In genomic region chr6:134504866-134505265, GRCm38 (mm10) we compare ENCODE assay signal across 15 mouse cellular contexts.
A peak's percentile ranks its signal among the peaks of the same experiment; 100 is the strongest.
DNase-seq lines count a peak whose midpoint lies in the region; ATAC-seq and TF ChIP-seq lines count a peak whose summit lies in the region.
"Had no signal": no experiment of that assay in that cellular context is flagged by ENCODE, and none has a peak within 500 bp of the region (broad histone marks: within the 10 kb centered on the region; RNA-seq: fewer than 3 reads in every experiment).

No protein-coding gene starts in this region.

- H3K4me3 ChIP-seq in heart, postnatal 0 days (ENCODE audit: low read depth, low read length): no peak overlapping the region
- H3K4me3 ChIP-seq in liver, embryonic 13.5 days (replicated peaks): no peak overlapping the region
- H3K4me3 ChIP-seq: gastrocnemius, adult 2 months; hindbrain, embryonic 13.5 days; lung, embryonic 15.5 days had no signal

- no peaks in the 10 kb centered on the region for H3K27me3 ChIP-seq in heart, postnatal 0 days (ENCODE audit: control insufficient read depth, insufficient read depth, low read length)
- H3K27me3 ChIP-seq in liver, embryonic 13.5 days: no peaks in the 10 kb centered on the region
- H3K27me3 ChIP-seq: hindbrain, embryonic 13.5 days; lung, embryonic 15.5 days had no signal

- peaks cover 25% of the 10 kb centered on the region for H3K36me3 ChIP-seq in heart, postnatal 0 days (replicated peaks; ENCODE audit: control insufficient read depth, insufficient read depth, low read length)
- peaks cover 25% of the 10 kb centered on the region for H3K36me3 ChIP-seq in liver, embryonic 13.5 days

- peaks cover 15% of the 10 kb centered on the region for H3K4me1 ChIP-seq in heart, postnatal 0 days (ENCODE audit: control insufficient read depth, insufficient read depth)
- peaks cover 3% of the 10 kb centered on the region; the same call in 1 of the 2 replicates for H3K4me1 ChIP-seq in liver, embryonic 13.5 days (replicated peaks)

- TF ChIP-seq EP300 in heart, postnatal 0 days (IDR thresholded peaks at IDR 0.05; ENCODE audit: low read depth): no peak

- H3K9ac ChIP-seq in heart, postnatal 0 days (replicated peaks; ENCODE audit: low read depth, low read length): no peak overlapping the region
- no peak overlapping the region for H3K9ac ChIP-seq in liver, embryonic 13.5 days
- H3K9ac ChIP-seq: hindbrain, embryonic 13.5 days; lung, embryonic 15.5 days had no signal

- no peak overlapping the region for H3K27ac ChIP-seq in heart, postnatal 0 days (ENCODE audit: low read depth)
- no peak overlapping the region for H3K27ac ChIP-seq in liver, embryonic 13.5 days
- H3K27ac ChIP-seq: gastrocnemius, adult 2 months; hindbrain, embryonic 13.5 days; kidney, postnatal 0 days; lung, embryonic 15.5 days had no signal

- 21% methylated on average over 4 of the region's 4 CpGs for WGBS in heart, postnatal 0 days
- 57% methylated on average over 4 of the region's 4 CpGs for WGBS in liver, embryonic 13.5 days (ENCODE audit: insufficient replicate concordance)

- no peak for TF ChIP-seq CTCF in heart, postnatal 0 days (IDR thresholded peaks at IDR 0.05; ENCODE audit: low read depth)

- ATAC-seq in heart, postnatal 0 days (ENCODE audit: insufficient read depth, low read depth): peak; percentile 83
- peak; percentile 73 for ATAC-seq in liver, embryonic 13.5 days (ENCODE audit: low read depth)
- no peak for ATAC-seq in megakaryocyte, adult 5-6 weeks (ENCODE audit: poor library complexity, severe bottlenecking)
- ATAC-seq in frontal cortex, adult (ENCODE audit: low TSS enrichment): no peak

- no peaks in the 10 kb centered on the region for H3K9me3 ChIP-seq in heart, postnatal 0 days (replicated peaks; ENCODE audit: control insufficient read depth, low read length)
- H3K9me3 ChIP-seq in liver, embryonic 13.5 days (replicated peaks): no peaks in the 10 kb centered on the region
- H3K9me3 ChIP-seq: hindbrain, embryonic 13.5 days; lung, embryonic 15.5 days had no signal

- H3K4me2 ChIP-seq in heart, postnatal 0 days (ENCODE audit: low read depth, low read length): no peak overlapping the region
- no peak overlapping the region for H3K4me2 ChIP-seq in liver, embryonic 13.5 days
- H3K4me2 ChIP-seq: hindbrain, embryonic 13.5 days; lung, embryonic 15.5 days had no signal

- peak; percentile 30 for DNase-seq in heart, postnatal 0 days (ENCODE audit: low spot score)
- no peak for DNase-seq in heart, postnatal 4 days
- DNase-seq in embryo, embryonic 10.5 days (ENCODE audit: low spot score): peak; percentile 71
- peak; percentile 58 for DNase-seq in fibroblast of lung, adult 2 months (ENCODE audit: low read depth)
- no peak for DNase-seq in liver, embryonic 13.5 days
- no peak for DNase-seq in lung, postnatal 36 days
- DNase-seq: cerebellum, postnatal 14 days; gastrocnemius, adult 2 months; midbrain, embryonic 14.5 days; right cerebral cortex, postnatal 14 days had no signal

Comparison
In these comparisons a context has a peak if more than half of its experiments do, and no peak if none do; other contexts are left out.
1. DNase-seq: peak in heart, postnatal 0 days (single experiment), embryo, embryonic 10.5 days (single experiment) and fibroblast of lung, adult 2 months (single experiment); none in heart, postnatal 4 days (single experiment), liver, embryonic 13.5 days (single experiment) and lung, postnatal 36 days (single experiment).
2. ATAC-seq: peak in heart, postnatal 0 days (single experiment) and liver, embryonic 13.5 days (single experiment); none in megakaryocyte, adult 5-6 weeks (single experiment) and frontal cortex, adult (single experiment).